Mouse (Mus musculus) kidney, adult 2 months (tissue): Measurements from ENCODE around the gene Sit1.

Source experiments
- CTCF ChIP-seq: fragments of 200-500 bp; conservative IDR thresholded peaks from 2 replicates; pipeline ENCODE4 v1.5.1; 2011; ENCODE audit warnings: low read depth, mild to moderate bottlenecking, control low read depth, low read length, moderate library complexity, mixed read lengths; ENCODE audit not compliant: insufficient read depth, insufficient read length
- POLR2A ChIP-seq: fragments of 200-500 bp; IDR thresholded peaks from one replicate; pipeline ENCODE4 v1.6.1; 2011; ENCODE audit warnings: low read depth, low read length, control low read depth

- TF ChIP-seq CTCF (no peak), POLR2A (no peak)
Observed at GRCm38 (mm10) chr4:43507938-43508665, 24.6 kb upstream of the Sit1 start.
